Mouse (Mus musculus) embryonic facial prominence, embryonic 13.5 days (tissue): Measurements from ENCODE around the gene Pdzd3. TPM values are rescaled to one million over a fixed set of nuclear protein-coding genes. Genes with fewer than 3 reads are reported as not detected.
A peak's percentile ranks its signal among the peaks of the same experiment; 100 is the strongest.

Source experiments
- ATAC-seq: fragments of 200-750 bp; cut with Nextera tagmentation; 2 replicates; pipeline ENCODE4 v1.8.0; 2017; ENCODE audit warnings: low read depth; ENCODE audit not compliant: insufficient number of reproducible peaks, insufficient read depth, low FRiP score, low TSS enrichment
- H3K27ac ChIP-seq: fragments of 300-500 bp; sonication (generic); 2 replicates; pipeline ENCODE4 v1.5.1; 2015; ENCODE audit warnings: moderate library complexity, mild to moderate bottlenecking, inconsistent platforms
- H3K27me3 ChIP-seq: fragments of 300-500 bp; sonication (generic); 2 replicates; pipeline ENCODE4 v1.6.1; 2015; ENCODE audit warnings: mild to moderate bottlenecking, inconsistent platforms
- H3K36me3 ChIP-seq: fragments of 300-500 bp; sonication (generic); 2 replicates; pipeline ENCODE4 v1.6.1; 2015; ENCODE audit warnings: mild to moderate bottlenecking, inconsistent platforms
- H3K4me1 ChIP-seq: fragments of 300-500 bp; sonication (generic); 2 replicates; pipeline ENCODE4 v1.6.1; 2015; ENCODE audit warnings: inconsistent platforms
- H3K4me2 ChIP-seq: fragments of 300-500 bp; sonication (generic); 2 replicates; pipeline ENCODE4 v1.6.1; 2015; ENCODE audit warnings: moderate library complexity, mild to moderate bottlenecking, inconsistent platforms
- H3K4me3 ChIP-seq: fragments of 300-500 bp; sonication (generic); 2 replicates; pipeline ENCODE4 v1.5.1; 2015; ENCODE audit warnings: mild to moderate bottlenecking, inconsistent platforms
- H3K9ac ChIP-seq: fragments of 300-500 bp; sonication (generic); 2 replicates; pipeline ENCODE4 v1.6.1; 2015; ENCODE audit warnings: mild to moderate bottlenecking, inconsistent platforms
- H3K9me3 ChIP-seq: fragments of 300-500 bp; sonication (generic); 2 replicates; pipeline ENCODE4 v1.6.1; 2016; ENCODE audit warnings: inconsistent platforms
- WGBS: fragments of 180-500 bp; shearing (Covaris S2); methylation state at CpG from one replicate; pipeline ENCODE4 v1.1.7; 2015; ENCODE audit warnings: mixed read lengths; 5-methylcytosine and 5-hydroxymethylcytosine counted together
- polyA plus RNA-seq: library from polyadenylated mRNA; unstranded; fragments of >200 nt; fragmentation: Nextera tagmentation; extraction: Ambion mirVana; gene quantifications from 2 replicates; pipeline ENCODE4 v1.2.1, GENCODE M21; 2015

Gene Pdzd3
- polyA plus RNA-seq, 1 experiment from 2014 or later, result 0.37 TPM

DNA sequence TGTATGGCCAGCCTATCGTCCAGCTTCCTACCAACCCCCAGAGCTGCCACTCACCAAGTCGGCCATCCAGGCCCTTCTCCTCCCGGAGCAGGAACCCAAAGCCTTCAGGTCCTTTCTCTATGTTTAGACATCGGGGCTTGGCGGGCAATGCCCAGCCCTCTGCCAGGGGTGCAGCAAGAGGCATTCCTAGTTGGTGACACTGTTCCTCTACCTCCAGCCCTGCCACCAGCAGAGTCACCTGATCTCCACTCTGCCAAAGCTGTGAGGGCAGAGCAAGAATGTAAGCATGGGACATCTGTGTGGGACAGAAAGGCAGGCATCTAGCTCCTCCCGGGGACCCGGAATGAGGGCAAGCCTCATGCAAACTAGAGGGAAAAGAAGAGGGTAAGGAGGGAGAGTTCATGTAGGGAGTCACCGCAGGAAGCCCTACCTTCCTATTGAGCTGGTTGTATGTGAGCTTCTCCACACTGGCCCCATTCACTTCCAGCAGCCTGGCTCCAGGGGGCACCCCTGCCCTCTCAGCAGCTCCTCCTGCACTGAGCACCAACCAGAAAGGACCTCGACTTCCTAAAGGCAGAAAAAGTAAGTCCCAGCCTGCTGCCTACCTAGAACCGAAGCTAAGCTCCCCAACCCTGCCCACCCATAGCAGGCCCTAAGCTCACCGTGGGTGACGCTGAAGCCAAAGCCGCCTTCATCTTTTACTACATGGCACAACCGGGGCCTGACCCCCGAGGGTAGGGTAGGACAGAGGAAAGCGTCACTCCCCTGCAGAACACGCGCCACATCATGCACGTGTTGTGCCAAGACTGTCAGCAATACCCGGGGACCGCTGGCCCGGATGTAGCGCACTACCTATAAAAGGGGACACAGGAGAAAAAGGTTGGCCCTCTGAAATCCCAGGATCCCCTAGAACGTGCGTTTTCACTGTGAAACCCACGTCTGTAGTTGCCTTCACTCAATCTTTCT is 1.8 kb downstream of the Pdzd3 start:
- Histone ChIP-seq H3K9me3 (no peaks in the 10 kb centered on the region), H3K27ac (no peak overlapping the region), H3K4me3 (no peak overlapping the region), H3K27me3 (peaks cover 11% of the 10 kb centered on the region), H3K4me1 (peaks cover 15% of the 10 kb centered on the region), H3K4me2 (peak overlapping the region; percentile 40), H3K36me3 (no peaks in the 10 kb centered on the region), H3K9ac (no peak overlapping the region)
- WGBS, result 46% methylated on average over 26 of the region's 26 CpGs
- peak; percentile 62; the same call in 1 of the 2 replicates for ATAC-seq

DNA sequence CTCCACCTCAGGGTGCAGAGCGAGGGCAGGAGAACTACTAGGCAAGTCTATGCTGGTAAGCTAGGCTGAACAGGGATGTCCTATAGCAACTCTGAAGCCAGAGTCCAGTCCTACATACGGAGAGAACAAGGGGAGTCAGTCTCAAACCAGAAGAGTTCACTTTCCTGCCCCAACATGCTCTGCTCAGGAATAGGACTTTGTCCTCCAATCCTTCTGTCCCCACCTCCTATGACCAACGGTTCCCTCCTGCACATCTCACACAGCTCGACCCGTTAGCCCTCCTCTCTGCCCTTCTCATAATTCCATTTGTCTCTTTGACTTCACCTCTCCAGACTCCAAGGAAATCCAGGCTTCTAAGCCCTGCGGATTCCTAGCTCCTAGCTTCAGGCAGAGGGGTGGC is 3.4 kb downstream of the Pdzd3 start:
- H3K4me3 ChIP-seq, result no peak overlapping the region

GRCm38 (mm10) chr9:44243621-44244020 is 7.7 kb downstream of the Pdzd3 start:
- WGBS, result 54% methylated on average over 2 of the region's 2 CpGs
- no peak overlapping the region for H3K9ac ChIP-seq
- H3K4me3 ChIP-seq, result no peak overlapping the region
- no peak overlapping the region for H3K27ac ChIP-seq
- H3K9me3 ChIP-seq, result no peaks in the 10 kb centered on the region
- no peak for ATAC-seq
- H3K36me3 ChIP-seq, result no peaks in the 10 kb centered on the region
- H3K4me1 ChIP-seq, result no peaks in the 10 kb centered on the region
- peaks cover 3% of the 10 kb centered on the region; the same call in 1 of the 2 replicates for H3K27me3 ChIP-seq
- no peak overlapping the region for H3K4me2 ChIP-seq

More for the DNA sequence above, 3.4 kb downstream of the Pdzd3 start:
- no peak overlapping the region for H3K4me2 ChIP-seq
- WGBS, result 79% methylated on average over 6 of the region's 6 CpGs
- peaks cover 11% of the 10 kb centered on the region for H3K27me3 ChIP-seq
- no peak overlapping the region for H3K9ac ChIP-seq
- H3K4me1 ChIP-seq, result no peaks in the 10 kb centered on the region; the same call in 1 of the 2 replicates
- H3K36me3 ChIP-seq, result no peaks in the 10 kb centered on the region
- no peaks in the 10 kb centered on the region for H3K9me3 ChIP-seq
- no peak for ATAC-seq
- H3K27ac ChIP-seq, result no peak overlapping the region

GRCm38 (mm10) chr9:44241418-44241817 is 9.9 kb downstream of the Pdzd3 start:
- no peaks in the 10 kb centered on the region for H3K27me3 ChIP-seq
- H3K4me3 ChIP-seq, result no peak overlapping the region
- H3K4me2 ChIP-seq, result no peak overlapping the region
- 73% methylated on average over 9 of the region's 9 CpGs for WGBS
- no peak for ATAC-seq
- no peak overlapping the region for H3K27ac ChIP-seq
- peaks cover 3% of the 10 kb centered on the region; the same call in 1 of the 2 replicates for H3K4me1 ChIP-seq
- no peak overlapping the region for H3K9ac ChIP-seq
- no peaks in the 10 kb centered on the region for H3K9me3 ChIP-seq
- no peaks in the 10 kb centered on the region for H3K36me3 ChIP-seq

DNA sequence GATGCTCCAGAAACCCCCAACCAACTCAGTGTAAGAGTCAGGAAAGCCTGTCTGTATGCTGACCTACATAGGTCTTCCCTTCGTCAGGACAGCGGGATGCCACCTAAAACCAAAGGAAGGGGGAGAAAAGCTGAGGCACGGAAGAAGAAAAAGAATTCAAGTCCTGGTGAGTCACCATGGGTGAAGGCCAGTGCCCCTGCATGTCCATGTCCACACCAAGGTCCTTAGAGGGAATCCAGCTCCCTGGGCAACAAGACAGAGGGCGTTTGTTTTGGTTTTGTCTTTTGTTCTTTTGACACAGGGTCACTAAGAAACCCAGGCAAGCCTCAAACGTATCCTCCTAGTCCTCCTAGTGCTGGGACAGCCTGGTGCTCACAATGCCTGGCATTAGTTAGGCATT is 10.4 kb downstream of the Pdzd3 start:
- no peak overlapping the region for H3K4me2 ChIP-seq
- no peak for ATAC-seq
- H3K9ac ChIP-seq, result no peak overlapping the region
- H3K27me3 ChIP-seq, result no peaks in the 10 kb centered on the region
- H3K4me3 ChIP-seq, result no peak overlapping the region
- WGBS, result 54% methylated on average over 5 of the region's 5 CpGs
- H3K4me1 ChIP-seq, result peaks cover 3% of the 10 kb centered on the region; the same call in 1 of the 2 replicates
- H3K9me3 ChIP-seq, result no peaks in the 10 kb centered on the region
- no peaks in the 10 kb centered on the region for H3K36me3 ChIP-seq
- no peak overlapping the region for H3K27ac ChIP-seq

GRCm38 (mm10) chr9:44240399-44240798 is 10.9 kb downstream of the Pdzd3 start, which contains the start of gene Ccdc153:
Gene Ccdc153, plus strand, starts transcription at chr9:44240676.
- 54% methylated on average over 2 of the region's 2 CpGs for WGBS
- no peak within 1 kb of the TSS for H3K4me2 ChIP-seq
- no peak for ATAC-seq
- no peaks in the 10 kb centered on the region for H3K27me3 ChIP-seq
- no peaks in the 10 kb centered on the region for H3K9me3 ChIP-seq
- H3K9ac ChIP-seq, result no peak within 1 kb of the TSS
- no peak within 1 kb of the TSS for H3K27ac ChIP-seq
- peaks cover 3% of the 10 kb centered on the region; the same call in 1 of the 2 replicates for H3K4me1 ChIP-seq
- no peaks in the 10 kb centered on the region for H3K36me3 ChIP-seq
- H3K4me3 ChIP-seq, result no peak within 1 kb of the TSS

- Histone ChIP-seq H3K36me3 (no peaks in the 10 kb centered on the region), H3K9me3 (no peaks in the 10 kb centered on the region), H3K27ac (no peak overlapping the region), H3K27me3 (no peaks in the 10 kb centered on the region), H3K4me2 (no peak overlapping the region), H3K4me1 (peaks cover 5% of the 10 kb centered on the region; the same call in 1 of the 2 replicates), H3K4me3 (no peak overlapping the region), H3K9ac (no peak overlapping the region)
- no peak for ATAC-seq
- WGBS, result 10% methylated on average over 5 of the region's 5 CpGs
These were observed 11.8 kb downstream of the Pdzd3 start for GRCm38 (mm10) chr9:44239447-44239846.

DNA sequence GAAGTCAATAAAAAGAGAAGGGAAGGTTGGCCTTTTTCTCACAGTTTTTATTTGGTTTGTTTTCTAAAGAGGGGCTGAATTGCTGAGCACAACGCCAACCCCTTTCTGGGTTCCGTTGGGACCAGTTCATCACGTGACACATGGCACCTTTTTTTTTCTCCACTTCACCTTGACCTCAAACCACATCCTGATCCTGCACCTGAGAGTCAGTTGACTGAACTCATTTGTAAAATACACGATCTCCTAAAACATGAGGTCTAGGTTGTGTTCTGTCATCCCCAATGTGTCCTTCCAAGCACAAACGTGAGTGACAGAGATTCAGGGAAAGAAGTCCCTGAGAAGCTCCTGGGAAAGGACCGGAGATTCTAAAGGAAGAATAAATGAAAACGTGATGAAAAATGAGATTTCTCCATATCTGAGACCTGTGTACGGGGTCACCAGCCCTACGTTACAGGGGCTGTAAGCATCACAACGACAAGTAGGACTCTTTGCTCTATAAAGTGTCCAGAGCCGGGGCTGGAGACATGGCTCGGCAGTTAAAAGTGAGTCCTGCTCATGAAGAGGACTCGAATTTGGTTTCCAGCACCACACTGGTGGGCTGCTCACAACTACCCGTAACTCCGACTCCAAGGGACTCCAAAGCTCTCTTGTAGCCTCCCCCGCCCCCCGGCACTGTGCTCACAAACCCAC is 12.6 kb downstream of the Pdzd3 start:
- Histone ChIP-seq H3K27ac (no peak overlapping the region), H3K36me3 (no peaks in the 10 kb centered on the region), H3K27me3 (no peaks in the 10 kb centered on the region), H3K4me1 (peaks cover 6% of the 10 kb centered on the region; the same call in 1 of the 2 replicates), H3K4me2 (no peak overlapping the region), H3K4me3 (no peak overlapping the region), H3K9ac (no peak overlapping the region), H3K9me3 (no peaks in the 10 kb centered on the region)
- WGBS, result 80% methylated on average over 17 of the region's 17 CpGs
- no peak for ATAC-seq

DNA sequence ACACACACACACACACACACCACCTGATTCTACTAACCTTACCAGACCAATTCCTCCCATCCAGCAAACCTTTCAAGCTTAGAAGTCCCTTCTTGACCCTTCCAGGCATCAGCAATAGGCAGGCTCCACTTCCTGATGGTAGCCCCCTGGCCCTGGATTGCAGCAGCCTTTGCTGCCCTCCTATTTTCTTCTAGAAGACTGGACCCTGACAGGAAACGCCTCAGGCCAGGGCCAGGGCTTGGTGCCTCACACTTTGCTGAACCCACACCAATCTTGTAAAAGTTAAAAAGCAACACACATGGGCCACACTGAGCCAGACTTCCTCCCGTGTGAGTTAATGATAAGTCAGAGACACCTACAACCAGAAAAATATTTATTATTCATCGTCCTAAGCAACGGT is 14.1 kb downstream of the Pdzd3 start:
- Histone ChIP-seq H3K27ac (no peak overlapping the region), H3K9ac (no peak overlapping the region), H3K4me1 (peaks cover 11% of the 10 kb centered on the region), H3K36me3 (no peaks in the 10 kb centered on the region), H3K9me3 (no peaks in the 10 kb centered on the region), H3K27me3 (no peaks in the 10 kb centered on the region), H3K4me3 (no peak overlapping the region), H3K4me2 (no peak overlapping the region)
- WGBS, result 52% methylated on average over 4 of the region's 4 CpGs
- ATAC-seq, result no peak

- Histone ChIP-seq H3K27ac (no peak overlapping the region), H3K4me3 (no peak overlapping the region), H3K4me1 (peaks cover 17% of the 10 kb centered on the region), H3K9ac (no peak overlapping the region), H3K27me3 (no peaks in the 10 kb centered on the region), H3K9me3 (no peaks in the 10 kb centered on the region), H3K36me3 (no peaks in the 10 kb centered on the region), H3K4me2 (no peak overlapping the region)
- ATAC-seq, result no peak
- 42% methylated on average over 4 of the region's 4 CpGs for WGBS
These were observed 14.7 kb downstream of the Pdzd3 start for GRCm38 (mm10) chr9:44236601-44237000.

DNA sequence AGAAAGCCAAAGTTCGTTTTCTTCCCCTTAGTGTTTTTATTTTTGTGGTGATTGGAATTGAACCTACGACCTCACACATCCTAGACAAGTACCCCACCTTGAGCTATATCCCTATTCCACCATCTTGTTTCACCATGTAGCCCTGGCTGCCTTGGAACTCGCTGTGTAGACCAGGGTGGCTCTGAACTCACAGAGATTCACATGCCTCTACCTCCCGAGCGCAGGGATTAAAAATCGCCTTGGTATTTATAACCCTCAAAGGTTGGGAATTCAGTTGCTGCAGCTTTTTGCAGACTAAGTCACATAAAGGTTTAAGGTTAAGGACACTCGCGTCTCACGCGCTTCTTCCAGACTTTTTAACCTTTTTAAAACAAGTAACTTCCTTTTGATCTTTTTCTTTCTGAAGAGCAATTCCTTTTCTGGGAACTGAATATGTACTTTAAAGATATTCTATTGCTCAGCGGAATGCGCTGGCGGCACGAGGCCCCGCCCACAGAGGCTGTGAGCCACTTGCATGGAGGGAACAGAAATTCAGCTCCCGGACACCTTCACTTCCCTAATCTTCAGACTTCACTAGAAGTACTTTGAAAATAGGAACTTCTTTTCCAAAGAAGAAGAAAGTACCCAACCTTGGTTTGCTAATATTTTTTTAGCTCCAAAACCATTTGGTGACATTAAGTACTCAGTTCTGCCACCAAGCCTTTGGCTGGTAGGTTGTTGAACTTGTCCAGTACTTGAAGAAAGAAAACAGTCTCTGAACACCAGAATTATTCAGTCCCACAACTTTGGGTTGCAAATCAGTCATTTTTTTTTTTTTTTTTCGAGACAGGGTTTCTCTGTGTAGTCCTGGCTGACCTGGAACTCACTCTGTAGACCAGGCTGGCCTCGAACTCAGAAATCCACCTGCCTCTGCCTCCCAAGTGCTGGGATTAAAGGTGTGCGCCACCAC is 16.5 kb downstream of the Pdzd3 start:
- Histone ChIP-seq H3K27me3 (no peaks in the 10 kb centered on the region), H3K9me3 (no peaks in the 10 kb centered on the region), H3K4me3 (peak overlapping the region; percentile 85), H3K4me1 (peaks cover 27% of the 10 kb centered on the region), H3K27ac (peak overlapping the region; percentile 30; the same call in 1 of the 2 replicates), H3K36me3 (no peaks in the 10 kb centered on the region), H3K4me2 (peak overlapping the region; percentile 75), H3K9ac (peak overlapping the region; percentile 4; the same call in 1 of the 2 replicates)
- ATAC-seq, result no peak
- 23% methylated on average over 19 of the region's 19 CpGs for WGBS
